Mouse (Mus musculus) cortical plate, adult 2 months (tissue): ENCODE results near the gene Ptger4.

ENCODE experiments used
- CTCF ChIP-seq: fragments of 200-500 bp; IDR thresholded peaks from 2 replicates; pipeline ENCODE4 v1.5.1; 2011; ENCODE audit warnings: mild to moderate bottlenecking, control low read depth, low read length; ENCODE audit not compliant: insufficient read depth; ENCODE audit errors: extremely low read depth
- POLR2A ChIP-seq: fragments of 200-500 bp; IDR thresholded peaks from 2 replicates; pipeline ENCODE4 v1.6.1; 2011; ENCODE audit warnings: mild to moderate bottlenecking, low read length, control low read depth; ENCODE audit not compliant: insufficient read depth; ENCODE audit errors: extremely low read depth

DNA sequence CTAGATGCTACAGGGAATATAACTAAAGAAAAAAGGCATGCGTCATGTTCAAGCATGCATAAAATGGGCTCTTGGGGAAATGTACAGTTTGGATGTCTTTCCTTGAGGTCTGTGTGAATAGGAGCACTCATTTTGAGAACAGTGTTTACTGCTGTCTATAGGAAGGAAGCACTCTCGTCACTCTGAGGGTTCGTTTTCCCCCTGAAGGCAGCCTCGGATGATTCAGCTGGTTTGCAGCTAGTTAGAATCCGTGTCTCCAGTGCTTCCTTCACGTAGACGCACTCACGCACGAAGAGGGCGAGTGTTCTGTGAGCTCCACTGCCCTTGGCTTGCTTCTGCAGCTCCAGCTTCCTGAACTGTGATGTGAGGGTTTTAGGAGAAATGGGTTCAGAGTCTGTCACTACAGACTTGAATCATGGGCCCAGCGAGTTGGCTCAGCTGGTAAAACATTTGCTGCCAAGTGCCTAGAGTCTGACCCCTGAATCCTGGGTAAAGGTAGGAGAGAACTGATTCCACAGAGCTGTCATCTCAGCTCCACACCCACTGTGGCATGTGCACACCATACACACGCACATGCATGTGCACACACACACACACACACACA is 70.7 kb downstream of the Ptger4 start:
- TF ChIP-seq CTCF (no peak), POLR2A (no peak)
